ENCODE assay signal across 26 mouse cellular contexts in genomic region chr3:130584007-130584406, GRCm38 (mm10). TPM values are rescaled to one million over a fixed set of nuclear protein-coding genes. Genes with fewer than 3 reads are reported as not detected.
DNase-seq lines count a peak whose midpoint lies in the region; ATAC-seq lines count a peak whose summit lies in the region.
"Had no signal": no experiment of that assay in that cellular context is flagged by ENCODE, and none has a peak within 500 bp of the region (broad histone marks: within the 10 kb centered on the region; RNA-seq: fewer than 3 reads in every experiment).

No protein-coding gene starts in this region.

- no peaks in the 10 kb centered on the region for H3K4me1 ChIP-seq in kidney, embryonic 15.5 days
- H3K4me1 ChIP-seq in midbrain, embryonic 11.5 days (ENCODE audit: control insufficient read depth, insufficient read depth, low read length): no peaks in the 10 kb centered on the region
- H3K4me1 ChIP-seq in midbrain, embryonic 14.5 days (ENCODE audit: control insufficient read depth, insufficient read depth, low read length): peaks cover 4% of the 10 kb centered on the region; the same call in 1 of the 2 replicates
- peaks cover 4% of the 10 kb centered on the region for H3K4me1 ChIP-seq in hindbrain, embryonic 12.5 days

- H3K36me3 ChIP-seq in kidney, embryonic 15.5 days: no peaks in the 10 kb centered on the region
- no peaks in the 10 kb centered on the region for H3K36me3 ChIP-seq in midbrain, embryonic 11.5 days (ENCODE audit: control insufficient read depth, insufficient read depth, low read length)
- H3K36me3 ChIP-seq in midbrain, embryonic 14.5 days (ENCODE audit: control insufficient read depth, insufficient read depth, low read length): no peaks in the 10 kb centered on the region
- H3K36me3 ChIP-seq in hindbrain, embryonic 12.5 days: no peaks in the 10 kb centered on the region
- H3K36me3 ChIP-seq: embryonic facial prominence, embryonic 13.5 days; embryonic facial prominence, embryonic 15.5 days; forebrain, embryonic 10.5 days; forebrain, embryonic 12.5 days had no signal

- H3K4me3 ChIP-seq in kidney, embryonic 15.5 days (replicated peaks): no peak overlapping the region
- H3K4me3 ChIP-seq in midbrain, embryonic 11.5 days (ENCODE audit: low read depth, low read length): no peak overlapping the region
- no peak overlapping the region for H3K4me3 ChIP-seq in midbrain, embryonic 14.5 days (replicated peaks; ENCODE audit: low read depth, low read length)
- H3K4me3 ChIP-seq in hindbrain, embryonic 12.5 days: no peak overlapping the region
- H3K4me3 ChIP-seq: embryonic facial prominence, embryonic 13.5 days; embryonic facial prominence, embryonic 15.5 days; erythroblast, embryonic 14.5 days; forebrain, embryonic 10.5 days; forebrain, embryonic 12.5 days had no signal

- no peak overlapping the region for H3K27ac ChIP-seq in kidney, embryonic 15.5 days
- no peak overlapping the region for H3K27ac ChIP-seq in midbrain, embryonic 11.5 days (ENCODE audit: low read depth, low read length)
- no peak overlapping the region for H3K27ac ChIP-seq in midbrain, embryonic 14.5 days (replicated peaks; ENCODE audit: low read depth, low read length)
- H3K27ac ChIP-seq in hindbrain, embryonic 12.5 days: no peak overlapping the region
- H3K27ac ChIP-seq: embryonic facial prominence, embryonic 13.5 days; embryonic facial prominence, embryonic 15.5 days; forebrain, embryonic 10.5 days; forebrain, embryonic 12.5 days had no signal

- H3K9me3 ChIP-seq in kidney, embryonic 15.5 days (replicated peaks): no peaks in the 10 kb centered on the region
- H3K9me3 ChIP-seq in midbrain, embryonic 11.5 days (ENCODE audit: control insufficient read depth, low read length): no peaks in the 10 kb centered on the region
- H3K9me3 ChIP-seq in midbrain, embryonic 14.5 days (ENCODE audit: control insufficient read depth, low read length): no peaks in the 10 kb centered on the region
- H3K9me3 ChIP-seq in hindbrain, embryonic 12.5 days (replicated peaks): no peaks in the 10 kb centered on the region
- H3K9me3 ChIP-seq: embryonic facial prominence, embryonic 13.5 days; embryonic facial prominence, embryonic 15.5 days; forebrain, embryonic 10.5 days; forebrain, embryonic 12.5 days had no signal

- H3K27me3 ChIP-seq in kidney, embryonic 15.5 days: no peaks in the 10 kb centered on the region
- no peaks in the 10 kb centered on the region for H3K27me3 ChIP-seq in midbrain, embryonic 11.5 days (ENCODE audit: control insufficient read depth, insufficient read depth, low read length)
- H3K27me3 ChIP-seq in midbrain, embryonic 14.5 days (ENCODE audit: control insufficient read depth, insufficient read depth, low read length): no peaks in the 10 kb centered on the region
- no peaks in the 10 kb centered on the region for H3K27me3 ChIP-seq in hindbrain, embryonic 12.5 days
- H3K27me3 ChIP-seq: embryonic facial prominence, embryonic 13.5 days; forebrain, embryonic 12.5 days had no signal

- ATAC-seq in kidney, embryonic 15.5 days (replicated peaks; ENCODE audit: low FRiP score): peak; percentile 58; the same call in 1 of the 2 replicates
- ATAC-seq in midbrain, embryonic 11.5 days (ENCODE audit: low FRiP score): no peak
- no peak for ATAC-seq in midbrain, embryonic 14.5 days (ENCODE audit: low FRiP score, low TSS enrichment)
- ATAC-seq in hindbrain, embryonic 12.5 days (ENCODE audit: low FRiP score): no peak
- ATAC-seq: forebrain, embryonic 14.5 days had no signal

- DNase-seq in kidney, adult 18-20 months: peak; percentile 24
- DNase-seq in kidney, postnatal 4 days: no peak
- DNase-seq in kidney, postnatal 10 days: no peak
- peak; percentile 57 for DNase-seq in midbrain, embryonic 11.5 days (ENCODE audit: low spot score, missing footprints)
- no peak for DNase-seq in midbrain, embryonic 14.5 days
- peak; percentile 30 for DNase-seq in kidney, postnatal 14 days
- DNase-seq: adrenal gland, adult 2 months; adrenal gland, postnatal 10 days; adrenal gland, postnatal 25 days; cerebellum, adult 11 months; cerebellum, adult 18-20 months; cerebellum, adult 8-10 months; cerebellum, adult 9-11 months; cerebellum, postnatal 14 days; cerebellum, postnatal 36 days; embryo, embryonic 11 days had no signal

- WGBS in kidney, embryonic 15.5 days: 69% methylated on average over 7 of the region's 7 CpGs
- WGBS in midbrain, embryonic 11.5 days: 82% methylated on average over 7 of the region's 7 CpGs
- WGBS in midbrain, embryonic 14.5 days: 80% methylated on average over 7 of the region's 7 CpGs
- WGBS in hindbrain, embryonic 12.5 days: 79% methylated on average over 7 of the region's 7 CpGs

- H3K9ac ChIP-seq in kidney, embryonic 15.5 days: no peak overlapping the region
- H3K9ac ChIP-seq in midbrain, embryonic 11.5 days (ENCODE audit: low read length): no peak overlapping the region
- H3K9ac ChIP-seq in midbrain, embryonic 14.5 days (replicated peaks; ENCODE audit: low read length): no peak overlapping the region
- H3K9ac ChIP-seq in hindbrain, embryonic 12.5 days: no peak overlapping the region
- H3K9ac ChIP-seq: embryonic facial prominence, embryonic 13.5 days; embryonic facial prominence, embryonic 15.5 days; forebrain, embryonic 12.5 days had no signal

- no peak overlapping the region for H3K4me2 ChIP-seq in kidney, embryonic 15.5 days
- no peak overlapping the region for H3K4me2 ChIP-seq in midbrain, embryonic 11.5 days
- H3K4me2 ChIP-seq in midbrain, embryonic 14.5 days (ENCODE audit: low read length): no peak overlapping the region
- H3K4me2 ChIP-seq in hindbrain, embryonic 12.5 days (replicated peaks): no peak overlapping the region
- H3K4me2 ChIP-seq: embryonic facial prominence, embryonic 13.5 days; embryonic facial prominence, embryonic 15.5 days; forebrain, embryonic 12.5 days had no signal

RNA-seq across cellular contexts. Expression of gene Etnppl, which starts 33.2 kb away (rescaled TPM):
- polyA plus RNA-seq in kidney, embryonic 15.5 days (2015; fragmentation: Nextera tagmentation; extraction: Ambion mirVana): 0.46 and 0.49 TPM in 2 replicates
- polyA plus RNA-seq in midbrain, embryonic 11.5 days (2014; fragmentation: Nextera tagmentation; extraction: Ambion mirVana): not detected in 2 replicates
- polyA plus RNA-seq in midbrain, embryonic 14.5 days (2014; fragmentation: Nextera tagmentation; extraction: Ambion mirVana): not detected in 2 replicates
- polyA plus RNA-seq in hindbrain, embryonic 12.5 days (2016; fragmentation: Nextera tagmentation; extraction: Ambion mirVana): not detected in 2 replicates
- polyA plus RNA-seq: adrenal gland, adult 2 months; brain, embryonic 14.5 days; embryonic facial prominence, embryonic 11.5 days; embryonic facial prominence, embryonic 13.5 days; erythroblast, embryonic 14.5 days; forebrain, embryonic 10.5 days; forebrain, embryonic 12.5 days; forebrain, embryonic 14.5 days had no signal

Comparison
In these comparisons a context has a peak if more than half of its experiments do, and no peak if none do; other contexts are left out.
1. DNase-seq: peak in kidney, adult 18-20 months (single experiment), midbrain, embryonic 11.5 days (single experiment) and kidney, postnatal 14 days (single experiment); none in kidney, postnatal 4 days (0 of 2), kidney, postnatal 10 days (single experiment) and midbrain, embryonic 14.5 days (single experiment).